Mouse (Mus musculus): ENCODE measurements around the gene Iqub.

Iqub gene

DNA sequence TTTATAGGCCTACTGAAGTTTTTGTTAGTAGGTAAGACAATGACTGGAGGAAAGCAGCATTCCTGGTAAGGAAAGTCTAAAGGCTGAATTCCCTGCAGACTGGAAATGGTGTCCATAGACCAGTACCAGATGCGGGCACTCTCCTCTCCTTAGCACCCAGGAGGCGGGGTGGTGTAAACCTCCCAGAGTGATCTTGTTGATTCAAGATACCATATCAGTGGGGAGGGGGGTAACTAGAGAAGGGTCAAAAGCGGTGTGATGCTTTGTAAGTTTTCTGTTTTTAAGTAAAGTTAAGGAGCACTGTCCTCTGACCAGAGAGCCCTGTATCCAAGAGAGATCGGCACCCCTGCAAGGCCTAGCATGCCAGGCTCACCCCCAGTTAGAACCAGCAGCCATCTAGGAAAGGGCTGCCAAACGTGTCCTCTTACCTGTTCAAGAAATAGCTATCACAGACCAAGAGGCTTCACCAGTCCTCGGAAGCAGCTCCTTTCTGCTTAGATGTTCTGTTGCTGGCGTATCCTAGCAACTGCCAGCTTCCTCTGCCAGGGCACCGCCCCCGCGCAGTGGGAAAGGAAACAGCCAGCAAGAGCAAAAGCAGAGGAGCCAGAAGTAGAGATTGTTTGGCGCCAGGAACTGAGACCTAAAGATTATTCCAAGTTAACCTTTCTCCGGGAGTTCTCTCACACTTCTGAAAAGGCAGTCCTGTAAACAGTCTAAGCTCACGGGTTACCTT, at the start of gene Iqub:
Gene Iqub, minus strand, starts transcription at position 516 of the 733 bp plus-strand sequence.
- peak; percentile 56 to 68 for DNase-seq

DNA sequence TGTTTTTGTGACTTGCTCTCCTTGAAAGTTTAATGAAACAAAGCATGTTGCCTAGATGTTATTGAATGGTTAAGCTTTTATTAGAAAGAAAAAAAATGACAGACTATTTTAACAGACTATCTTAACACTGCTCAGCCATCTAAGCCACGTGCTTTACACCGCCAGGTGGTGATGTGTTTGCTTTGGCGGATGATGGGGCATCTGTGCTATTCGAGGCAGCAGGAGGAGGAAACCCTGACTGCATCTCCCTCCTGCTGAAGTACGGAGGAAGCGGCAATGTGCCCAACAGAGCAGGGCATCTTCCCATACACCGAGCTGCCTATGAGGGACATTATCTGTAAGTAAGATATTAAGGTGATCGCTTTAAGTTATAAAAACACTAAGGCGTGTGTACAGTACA, 49.2 kb upstream of the Iqub start:
- DNase-seq: peak; percentile 43 to 63

DNA sequence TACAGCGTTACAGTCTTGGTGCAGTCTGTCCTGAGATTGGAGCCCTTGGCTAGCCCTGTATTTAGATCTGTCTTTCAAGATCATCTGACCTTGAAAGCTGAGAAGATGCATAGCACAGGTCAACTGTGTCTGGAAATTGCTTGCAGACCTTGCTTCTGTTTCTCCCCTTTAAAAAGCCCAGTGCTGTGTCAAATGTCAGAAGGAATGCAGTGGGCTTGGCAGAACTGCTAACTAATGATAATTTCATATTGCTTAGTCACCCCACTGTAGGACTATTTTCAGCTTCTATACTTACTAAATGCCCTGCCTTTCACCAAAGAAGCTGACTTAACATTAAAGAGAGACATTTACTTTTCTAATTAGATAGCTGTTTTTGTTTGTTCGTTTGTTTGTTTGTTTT, 40.6 kb upstream of the Iqub start:
- DNase-seq: no peak

DNA sequence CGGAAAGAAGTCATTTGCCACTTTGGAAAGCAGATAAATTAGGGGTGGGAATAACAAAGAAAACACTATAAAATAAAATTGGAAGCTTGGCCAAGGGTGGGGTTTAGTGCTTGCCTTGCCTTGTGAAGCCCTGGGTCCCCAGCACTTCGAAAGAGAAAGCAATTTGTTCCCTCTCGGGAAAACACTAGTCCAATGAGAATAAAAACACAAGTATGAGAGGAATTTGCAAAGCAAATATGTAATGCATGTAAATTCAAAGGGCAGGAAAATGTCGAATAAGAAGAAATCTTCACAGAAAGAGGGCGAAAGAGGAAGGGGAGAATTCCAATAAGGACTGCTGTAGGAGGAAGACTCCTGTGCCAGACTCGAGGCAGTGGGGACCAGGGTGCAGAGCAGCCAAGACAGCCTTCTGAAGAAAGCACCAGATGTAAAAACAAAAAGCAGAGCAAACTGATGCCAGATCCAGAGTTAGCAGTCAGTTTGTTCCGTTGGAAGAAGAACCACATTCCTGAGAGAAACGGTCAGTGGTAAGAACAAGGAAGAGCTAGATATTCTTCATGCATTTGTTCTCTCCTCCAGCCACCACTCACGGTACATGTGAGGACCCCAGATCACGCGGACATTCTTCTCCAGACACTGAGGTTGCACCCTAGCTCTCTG, 39.7 kb upstream of the Iqub start:
- DNase-seq: no peak

DNA sequence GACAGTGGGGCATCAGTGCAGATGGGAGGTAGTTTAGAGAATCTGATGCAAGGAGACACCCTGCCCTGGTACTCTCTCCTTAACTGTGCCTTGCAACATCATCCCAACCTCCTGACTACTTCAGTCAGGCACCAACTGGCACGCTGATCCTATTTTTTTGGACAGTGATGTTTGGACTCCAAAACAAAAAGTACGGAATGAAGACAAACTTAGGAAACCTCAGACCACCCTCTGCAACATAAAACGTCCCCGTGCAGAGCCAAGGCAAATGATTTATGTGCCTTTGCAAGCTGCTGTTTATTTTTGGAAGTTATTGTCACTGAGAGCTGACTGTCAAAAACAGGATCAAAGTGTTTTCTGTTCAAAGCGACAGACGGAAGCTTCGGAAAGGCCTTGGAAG, 37.2 kb upstream of the Iqub start:
- no peak for DNase-seq

DNA sequence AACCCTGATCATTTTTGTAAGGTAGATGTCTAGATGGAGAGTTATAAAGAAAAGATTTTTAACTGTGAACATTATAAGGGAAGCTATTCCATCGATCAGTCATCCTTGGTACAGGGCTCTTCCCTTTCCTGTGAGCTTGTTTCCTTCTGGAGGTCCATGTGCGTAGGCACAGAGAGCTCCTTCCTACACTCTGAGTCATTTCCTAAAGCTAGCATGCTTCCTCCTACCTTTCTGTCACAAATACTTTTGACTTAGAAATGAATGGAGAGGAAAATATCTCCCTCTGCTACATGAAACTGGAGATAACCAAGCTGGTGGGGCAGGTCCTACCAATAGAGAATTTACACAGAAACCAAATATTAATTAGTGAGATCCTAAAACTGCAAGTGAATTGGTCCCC, 34.9 kb upstream of the Iqub start:
- DNase-seq: no peak

DNA sequence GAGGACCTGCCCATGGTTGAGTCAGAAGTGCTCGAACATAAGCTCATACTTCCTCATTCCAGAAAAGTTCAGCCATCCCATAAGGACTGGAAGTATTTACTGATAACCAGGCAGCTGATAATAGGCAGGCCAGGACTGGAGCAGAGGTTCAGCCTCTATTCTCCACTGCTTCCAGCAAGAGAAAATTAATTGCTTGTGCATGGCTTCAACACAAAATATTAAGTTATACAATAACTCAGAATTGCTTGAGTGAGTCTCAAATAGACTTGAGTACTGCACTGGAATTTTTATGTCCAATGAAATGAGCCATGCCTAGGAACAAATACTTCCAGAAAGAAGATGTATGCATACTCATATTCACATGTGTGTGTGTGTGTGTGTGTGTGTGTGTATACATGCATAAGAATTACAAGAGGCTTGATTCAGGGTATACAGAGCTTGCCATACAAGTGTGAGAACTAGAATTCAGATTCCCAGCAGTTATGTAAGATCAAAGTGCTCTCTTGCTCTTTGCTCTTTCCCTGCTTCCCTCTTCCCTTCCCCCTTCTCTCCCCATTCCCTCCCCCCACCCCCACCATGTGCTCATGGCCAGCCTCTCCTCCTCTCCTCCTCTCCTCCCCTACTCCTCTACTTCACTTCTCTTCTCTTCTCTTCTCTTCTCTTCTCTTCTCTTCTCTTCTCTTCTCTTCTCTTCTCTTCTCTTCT, 32.0 kb upstream of the Iqub start:
- DNase-seq: no peak

DNA sequence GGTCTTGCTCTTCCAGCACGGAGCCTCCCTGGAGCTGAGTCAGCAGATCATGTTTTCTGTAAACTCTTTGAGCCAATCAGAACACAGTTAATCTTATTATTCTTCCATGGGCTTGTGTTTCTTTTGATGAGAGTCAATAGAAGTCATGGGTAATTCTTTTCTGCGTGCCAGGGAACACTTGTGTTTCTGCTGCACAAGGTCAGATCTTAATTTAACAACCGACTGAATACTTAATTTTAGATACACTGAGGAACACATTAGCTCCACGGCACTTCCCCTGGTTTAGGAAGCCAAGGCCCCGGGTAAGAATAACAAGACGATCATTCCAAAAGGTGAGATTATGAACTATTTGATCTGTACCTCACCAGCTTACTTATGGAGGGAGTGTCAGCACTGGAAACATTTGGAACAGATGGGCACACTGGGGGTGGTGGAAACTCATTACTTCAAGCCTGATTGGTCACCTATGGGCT, 28.3 kb upstream of the Iqub start:
- peak; percentile 56 to 58 for DNase-seq

DNA sequence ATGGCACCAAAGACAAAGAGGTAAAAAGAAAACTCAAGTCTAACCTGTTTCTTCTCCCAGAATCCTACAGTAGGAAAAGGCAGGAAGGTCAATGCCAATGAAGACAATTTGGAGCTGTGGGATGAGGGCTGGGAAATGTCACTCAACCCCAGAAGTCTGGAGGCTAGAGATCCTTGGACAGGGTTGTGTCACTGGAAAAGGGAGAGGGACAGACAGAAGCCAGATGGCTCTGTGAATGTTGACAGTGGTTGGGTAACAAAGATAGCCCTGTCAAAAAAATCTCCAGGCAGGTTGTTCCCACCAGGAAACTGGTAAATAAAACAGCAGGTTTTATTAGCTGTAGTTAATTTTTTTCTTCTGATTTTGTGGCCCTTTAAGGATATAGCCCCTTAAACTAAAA, 27.5 kb upstream of the Iqub start:
- DNase-seq: peak in 1 of 2 experiments; percentile 10

DNA sequence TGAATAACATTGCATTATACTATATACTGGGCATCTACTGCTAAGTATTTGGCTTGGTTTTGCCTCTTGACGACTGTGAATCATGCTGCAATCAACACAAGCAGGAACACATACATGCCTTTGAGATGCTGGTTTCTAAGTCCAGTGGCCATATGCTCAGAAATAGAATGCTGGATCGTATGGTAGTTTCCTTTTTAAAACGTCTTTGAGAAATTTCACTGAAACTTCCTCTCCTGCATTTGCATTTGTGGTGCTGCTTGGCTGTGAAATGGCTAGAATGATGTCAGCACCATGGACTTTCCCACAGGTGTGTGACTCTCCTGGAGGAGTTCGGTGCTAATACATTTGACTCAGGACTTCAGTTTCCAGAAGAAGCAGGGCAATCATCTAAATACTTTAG, 25.2 kb upstream of the Iqub start:
- no peak for DNase-seq

DNA sequence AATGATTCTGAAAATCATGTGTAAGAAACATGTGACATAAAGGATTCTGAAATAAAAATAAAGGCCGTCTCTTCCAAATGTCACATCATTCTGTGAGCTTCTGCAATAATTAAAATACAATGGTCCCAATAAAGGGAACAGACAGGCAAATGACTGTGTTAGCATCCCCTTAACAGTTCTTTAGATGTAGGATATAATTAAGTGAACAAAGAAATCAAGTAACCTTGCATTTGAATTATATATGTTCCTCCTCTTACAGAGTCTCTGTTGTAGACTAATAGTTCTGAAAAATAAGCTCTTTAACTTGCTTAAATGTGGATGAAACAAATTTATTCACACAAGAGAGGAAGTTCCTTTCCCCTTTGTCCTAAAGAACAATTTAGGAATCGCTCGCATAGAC, 23.6 kb upstream of the Iqub start:
- DNase-seq: no peak

DNA sequence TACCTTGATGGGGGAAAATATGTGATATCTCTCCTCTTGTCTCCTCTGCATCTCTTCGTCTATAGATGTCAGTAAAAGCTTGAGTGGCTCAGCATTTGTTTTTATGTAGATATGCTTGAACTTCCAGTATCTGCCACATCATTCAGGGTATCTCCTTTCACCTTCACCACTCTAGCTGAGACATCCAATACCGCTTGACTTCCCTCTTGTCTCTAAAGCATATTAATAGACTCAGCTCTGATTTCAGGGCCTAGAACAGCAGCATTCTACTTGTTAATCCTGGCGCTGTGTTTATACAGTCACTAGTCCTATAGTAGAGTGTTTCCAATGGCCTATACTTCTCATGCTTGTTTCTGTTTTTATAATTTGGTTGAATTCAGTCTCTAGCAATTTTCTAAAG, 17.9 kb upstream of the Iqub start:
- DNase-seq: no peak

DNA sequence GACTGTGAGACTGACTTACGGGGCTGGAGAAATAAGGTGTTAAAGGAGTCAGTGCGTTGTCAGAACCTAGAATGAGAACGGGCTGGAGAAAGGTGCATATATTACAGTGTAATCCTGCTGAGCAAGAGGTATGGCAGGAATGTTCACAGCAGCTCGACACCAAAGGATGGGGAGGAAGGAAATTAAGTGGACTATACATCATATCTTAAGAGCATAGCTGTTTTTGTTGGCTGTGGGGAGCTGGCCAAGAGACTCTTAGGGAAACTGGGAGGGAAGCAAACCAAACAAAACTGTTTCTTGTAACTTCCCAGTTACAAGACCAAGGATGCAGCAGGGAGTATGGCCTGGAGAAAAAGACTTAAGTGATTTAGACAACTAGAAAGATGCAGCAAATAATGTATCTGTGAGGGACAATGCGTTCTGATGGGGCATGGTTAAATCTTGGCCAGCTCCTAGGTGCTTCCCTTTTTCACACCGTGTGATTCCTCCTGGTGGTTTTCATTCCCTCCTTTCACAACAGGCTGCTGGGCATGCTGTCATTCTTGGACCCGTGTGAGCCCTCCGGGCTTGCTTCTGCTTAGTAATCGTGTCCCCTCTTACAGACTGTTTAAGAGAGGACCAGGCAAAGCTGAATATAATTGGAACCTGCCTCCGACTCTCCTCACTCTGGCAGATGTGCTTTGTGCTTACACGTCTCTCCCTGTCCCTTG, 16.0 kb upstream of the Iqub start:
- peak; percentile 20 to 31 for DNase-seq

DNA sequence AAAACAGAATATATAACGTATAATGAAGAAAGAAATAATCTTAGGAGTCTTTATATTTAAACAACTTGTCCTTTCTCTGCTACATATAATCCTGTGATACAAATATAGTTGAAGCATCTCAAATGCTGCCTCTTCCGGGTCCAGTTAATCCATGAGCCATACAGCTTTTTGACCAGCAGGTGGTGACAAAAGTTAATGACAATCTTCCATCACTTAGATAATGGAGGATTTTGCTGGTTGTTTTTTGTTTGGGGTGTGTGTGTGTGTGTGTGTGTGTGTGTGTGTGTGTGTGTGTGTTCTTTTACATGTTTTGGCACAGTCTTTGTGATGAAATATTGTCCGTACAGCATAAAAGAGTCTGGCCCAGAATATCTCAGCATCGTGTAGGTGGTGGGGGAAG, 15.3 kb upstream of the Iqub start:
- DNase-seq: peak; percentile 47 to 70

DNA sequence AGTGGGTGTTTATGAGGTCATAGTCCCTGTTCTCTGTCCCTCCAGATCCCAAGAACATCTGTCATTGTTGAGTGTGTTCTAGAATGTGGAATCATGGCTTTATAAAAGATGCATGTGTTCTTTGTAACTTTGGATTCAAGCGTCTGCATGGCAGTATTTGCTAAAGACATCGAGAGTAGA, 13.1 kb upstream of the Iqub start, which contains the start of gene Asb15:
Gene Asb15, plus strand, starts transcription at position 81 of the 180 bp plus-strand sequence.
- DNase-seq: no peak

DNA sequence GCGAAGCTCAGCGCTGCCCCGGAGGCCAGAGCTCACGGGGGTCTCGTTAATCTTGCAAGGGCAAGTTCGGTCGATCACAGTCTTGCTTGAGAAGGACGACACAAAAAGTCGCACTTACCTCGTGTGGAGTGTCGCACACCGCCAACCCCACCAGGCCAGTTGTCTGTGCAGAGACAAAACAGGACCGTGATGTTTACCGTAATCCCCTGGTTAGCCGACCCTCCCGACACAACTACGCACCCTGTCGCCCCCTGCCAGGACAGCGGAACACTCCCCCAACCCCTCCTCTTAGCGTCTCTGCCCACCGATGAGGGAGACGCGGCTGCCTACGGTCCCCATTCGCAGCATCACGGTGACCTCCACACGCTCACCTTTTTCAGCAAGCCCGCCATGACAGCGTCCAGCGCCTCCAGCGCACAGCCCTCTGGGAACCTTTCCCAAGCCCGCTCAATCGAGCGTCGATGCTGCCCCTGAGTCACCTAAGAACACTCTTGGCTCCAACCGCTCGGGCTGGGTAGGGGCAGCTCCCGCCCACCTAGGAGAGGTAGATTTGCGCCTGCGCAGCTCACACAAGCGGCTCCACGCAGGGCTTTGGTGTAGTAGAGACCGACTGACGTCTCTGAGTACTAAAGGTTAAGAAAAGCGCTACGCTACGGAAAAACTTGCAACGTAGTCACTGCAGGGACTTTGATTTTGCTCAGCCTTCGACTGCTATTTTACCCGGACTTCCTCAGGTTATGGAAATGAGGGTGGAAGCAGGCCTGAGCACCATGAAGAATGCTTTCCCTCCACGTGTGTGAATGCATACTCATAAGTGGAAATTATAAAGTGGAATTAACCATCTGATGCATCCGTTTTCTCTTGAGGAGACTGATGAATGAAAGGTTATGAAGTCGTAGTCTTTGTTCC, 12.5 kb upstream of the Iqub start, which contains the start of gene Ndufa5:
Gene Ndufa5, minus strand, starts transcription at position 859 of the 909 bp plus-strand sequence.
- DNase-seq: peak; percentile 93 to 96

DNA sequence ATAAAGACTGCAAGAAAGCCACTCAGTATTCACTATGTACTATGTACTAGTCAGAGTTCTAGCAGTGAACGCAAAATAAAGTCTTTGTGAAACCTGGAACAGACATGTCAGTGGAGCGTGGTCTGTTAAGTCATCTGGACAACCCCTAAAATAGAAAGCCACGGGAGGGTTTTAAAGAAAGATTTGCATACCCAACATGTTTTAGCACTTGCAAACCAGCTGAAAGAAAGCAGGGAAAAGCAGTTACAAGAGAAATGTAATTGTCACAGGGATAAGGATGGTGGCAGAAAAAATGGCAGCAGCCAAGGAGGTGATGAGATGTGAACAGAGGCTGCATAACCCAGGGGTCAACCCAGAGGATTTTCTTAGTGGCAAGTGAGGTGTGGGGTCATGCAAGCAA, 10.8 kb upstream of the Iqub start:
- DNase-seq: no peak

DNA sequence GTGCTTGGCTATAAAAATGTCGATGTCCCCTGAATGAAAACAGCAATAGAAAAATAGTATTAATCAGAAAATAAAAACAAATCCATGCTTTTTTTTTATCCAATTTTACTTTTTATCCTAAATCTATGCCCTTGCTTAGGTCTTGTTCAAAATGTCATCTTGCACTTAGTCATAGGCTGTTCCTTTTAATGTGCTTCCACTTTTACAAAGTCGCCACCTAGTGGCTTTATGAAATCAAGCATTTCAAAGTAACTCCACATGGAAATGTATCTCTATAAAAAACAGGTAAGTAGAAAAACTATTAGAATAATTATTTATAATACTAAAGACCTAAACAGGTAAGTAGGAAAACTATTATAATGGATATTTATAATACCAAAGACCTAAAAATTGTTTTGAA, 1.3 kb upstream of the Iqub start:
- DNase-seq: no peak

DNA sequence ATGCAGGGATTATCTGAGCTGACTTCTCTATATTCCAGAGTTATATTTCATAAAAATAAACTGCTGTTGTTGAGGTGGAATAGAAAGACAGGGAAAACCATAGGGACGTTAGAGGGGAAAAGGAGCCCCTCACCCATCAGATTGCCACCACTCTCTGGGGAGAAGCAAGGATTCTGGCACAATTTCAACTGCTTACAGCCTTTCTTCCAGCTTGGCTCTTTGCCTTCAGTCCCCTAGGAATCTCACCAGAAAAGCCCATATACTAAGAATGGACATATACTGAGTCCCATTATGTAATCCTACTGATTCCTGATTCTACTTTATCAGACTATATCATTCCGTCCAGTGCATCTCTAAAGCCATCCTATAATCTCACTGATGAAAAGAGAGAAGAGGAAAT, 10.7 kb downstream of the Iqub start:
- no peak for DNase-seq

DNA sequence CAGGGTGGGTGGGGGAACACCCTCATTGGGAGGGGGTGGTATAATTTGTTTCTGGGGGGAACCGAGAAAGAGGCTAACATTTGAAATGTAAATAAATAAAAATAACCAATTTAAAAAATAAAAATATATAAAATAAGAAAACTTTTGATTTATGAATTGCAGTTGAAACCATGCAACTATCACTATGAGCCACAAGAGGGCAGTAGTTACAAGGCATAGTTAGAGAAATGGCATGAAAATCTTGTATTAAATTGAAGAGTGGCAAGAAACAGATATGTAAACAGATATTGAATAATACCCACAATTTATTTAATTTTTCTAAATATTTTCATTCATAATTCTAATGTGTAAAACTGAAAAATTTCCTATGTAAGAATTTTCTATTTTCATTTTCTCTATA, 24.5 kb downstream of the Iqub start:
- DNase-seq: no peak

DNA sequence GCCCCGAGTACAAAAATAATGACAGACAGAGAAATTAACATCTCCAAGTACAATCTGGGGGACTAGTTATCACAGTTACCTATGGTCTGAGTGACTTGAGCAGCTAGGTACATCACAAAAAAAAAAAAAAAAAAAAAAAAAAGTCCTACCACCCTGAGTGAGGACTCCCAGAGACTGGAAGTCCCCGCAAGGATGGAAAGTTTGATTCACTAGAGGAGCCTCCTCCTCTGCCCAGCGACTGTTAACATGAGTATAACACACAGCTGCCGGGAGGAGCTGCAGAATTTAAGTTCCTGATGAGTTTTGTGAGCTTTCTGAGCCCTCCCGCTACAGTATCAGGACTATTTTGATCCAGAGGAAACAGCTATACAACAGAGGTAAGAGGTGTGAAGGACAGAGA, 28.3 kb downstream of the Iqub start:
- DNase-seq: no peak

DNA sequence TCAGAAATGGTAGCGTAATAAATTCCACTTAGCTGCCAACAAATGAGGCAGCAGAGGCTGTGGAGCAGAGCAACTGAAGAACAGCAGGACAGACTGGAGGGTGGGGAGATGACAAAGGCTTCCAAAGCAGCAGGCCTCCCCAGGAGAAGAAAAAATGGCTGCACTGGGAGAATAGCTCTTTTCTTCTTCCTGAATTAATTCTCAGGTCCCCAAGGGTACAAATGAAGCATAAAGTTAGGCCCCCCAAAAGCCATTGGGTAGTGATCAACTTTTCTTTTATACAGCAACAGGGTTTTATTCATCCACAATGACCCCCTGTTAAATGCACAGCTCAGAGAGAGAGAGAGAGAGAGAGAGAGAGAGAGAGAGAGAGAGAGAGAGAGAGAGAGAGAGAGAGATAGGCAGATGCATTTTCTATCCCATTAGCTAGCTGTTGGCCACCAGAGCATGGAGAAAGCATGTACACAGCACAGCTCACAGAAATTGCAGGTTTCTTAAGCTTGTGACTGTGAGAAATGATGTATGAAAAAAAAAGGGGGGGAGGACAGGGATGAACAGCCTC, 44.2 kb downstream of the Iqub start:
- no peak for DNase-seq
